Mouse (Mus musculus): ENCODE data around the gene Klk7. TPM values are rescaled to one million over a fixed set of nuclear protein-coding genes. Genes with fewer than 3 reads are reported as not detected.

Klk7 gene
- polyA plus RNA-seq, 1 experiment from 2014 or later = not detected

GRCm38 (mm10) chr7:43854642-43855380, 43.7 kb downstream of the Klk7 start:
- H3K4me1 ChIP-seq (ENCODE audit: control insufficient read depth, insufficient read depth, low read length) = no peaks in the 10 kb centered on the region
- H3K9me3 ChIP-seq (ENCODE audit: control insufficient read depth, low read length) = no peaks in the 10 kb centered on the region
- H3K27me3 ChIP-seq (ENCODE audit: control insufficient read depth, insufficient read depth, low read length) = no peaks in the 10 kb centered on the region
- H3K4me2 ChIP-seq (ENCODE audit: low read depth, low read length) = no peak overlapping the region
- H3K9ac ChIP-seq (replicated peaks; ENCODE audit: low read depth, low read length) = no peak overlapping the region
- H3K4me3 ChIP-seq (ENCODE audit: low read depth, low read length) = no peak overlapping the region
- WGBS = 87% methylated on average over 9 of the region's 9 CpGs
- no peak overlapping the region for H3K27ac ChIP-seq (ENCODE audit: low read depth, low read length)
- no peaks in the 10 kb centered on the region for H3K36me3 ChIP-seq (ENCODE audit: control insufficient read depth, insufficient read depth, low read length)
- ATAC-seq (ENCODE audit: low read depth) = no peak

- H3K9me3 ChIP-seq (ENCODE audit: control insufficient read depth, low read length) = no peaks in the 10 kb centered on the region
- H3K9ac ChIP-seq (replicated peaks; ENCODE audit: low read depth, low read length) = no peak overlapping the region
- no peak overlapping the region for H3K4me2 ChIP-seq (ENCODE audit: low read depth, low read length)
- no peaks in the 10 kb centered on the region for H3K4me1 ChIP-seq (ENCODE audit: control insufficient read depth, insufficient read depth, low read length)
- 82% methylated on average over 3 of the region's 3 CpGs for WGBS
- H3K4me3 ChIP-seq (ENCODE audit: low read depth, low read length) = no peak overlapping the region
- H3K27ac ChIP-seq (ENCODE audit: low read depth, low read length) = no peak overlapping the region
- no peaks in the 10 kb centered on the region for H3K36me3 ChIP-seq (ENCODE audit: control insufficient read depth, insufficient read depth, low read length)
- ATAC-seq (ENCODE audit: low read depth) = no peak
- H3K27me3 ChIP-seq (ENCODE audit: control insufficient read depth, insufficient read depth, low read length) = no peaks in the 10 kb centered on the region
These were observed 44.6 kb downstream of the Klk7 start for GRCm38 (mm10) chr7:43855709-43856108.

GRCm38 (mm10) chr7:43856307-43856706, 45.2 kb downstream of the Klk7 start:
- no peak for ATAC-seq (ENCODE audit: low read depth)

GRCm38 (mm10) chr7:43857501-43857900, 46.4 kb downstream of the Klk7 start:
- WGBS = 91% methylated on average over 12 of the region's 12 CpGs
- no peaks in the 10 kb centered on the region for H3K4me1 ChIP-seq (ENCODE audit: control insufficient read depth, insufficient read depth, low read length)
- H3K9me3 ChIP-seq (ENCODE audit: control insufficient read depth, low read length) = no peaks in the 10 kb centered on the region
- no peak overlapping the region for H3K9ac ChIP-seq (replicated peaks; ENCODE audit: low read depth, low read length)
- no peak overlapping the region for H3K27ac ChIP-seq (ENCODE audit: low read depth, low read length)
- no peaks in the 10 kb centered on the region for H3K36me3 ChIP-seq (ENCODE audit: control insufficient read depth, insufficient read depth, low read length)
- no peak overlapping the region for H3K4me3 ChIP-seq (ENCODE audit: low read depth, low read length)
- ATAC-seq (ENCODE audit: low read depth) = no peak
- no peaks in the 10 kb centered on the region for H3K27me3 ChIP-seq (ENCODE audit: control insufficient read depth, insufficient read depth, low read length)
- H3K4me2 ChIP-seq (ENCODE audit: low read depth, low read length) = no peak overlapping the region

More at GRCm38 (mm10) chr7:43856307-43856706, 45.2 kb downstream of the Klk7 start:
- no peaks in the 10 kb centered on the region for H3K9me3 ChIP-seq (ENCODE audit: control insufficient read depth, low read length)
- no peak overlapping the region for H3K27ac ChIP-seq (ENCODE audit: low read depth, low read length)
- H3K4me2 ChIP-seq (ENCODE audit: low read depth, low read length) = no peak overlapping the region
- no peak overlapping the region for H3K9ac ChIP-seq (replicated peaks; ENCODE audit: low read depth, low read length)
- H3K4me3 ChIP-seq (ENCODE audit: low read depth, low read length) = no peak overlapping the region
- no peaks in the 10 kb centered on the region for H3K27me3 ChIP-seq (ENCODE audit: control insufficient read depth, insufficient read depth, low read length)
- H3K4me1 ChIP-seq (ENCODE audit: control insufficient read depth, insufficient read depth, low read length) = no peaks in the 10 kb centered on the region
- WGBS = 87% methylated on average over 7 of the region's 7 CpGs
- no peaks in the 10 kb centered on the region for H3K36me3 ChIP-seq (ENCODE audit: control insufficient read depth, insufficient read depth, low read length)

- H3K9ac ChIP-seq (replicated peaks; ENCODE audit: low read depth, low read length) = no peak overlapping the region
- no peak for ATAC-seq (ENCODE audit: low read depth)
- H3K4me2 ChIP-seq (ENCODE audit: low read depth, low read length) = no peak overlapping the region
- H3K9me3 ChIP-seq (ENCODE audit: control insufficient read depth, low read length) = no peaks in the 10 kb centered on the region
- WGBS = 33% methylated on average over 8 of the region's 8 CpGs
- no peaks in the 10 kb centered on the region for H3K4me1 ChIP-seq (ENCODE audit: control insufficient read depth, insufficient read depth, low read length)
- H3K4me3 ChIP-seq (ENCODE audit: low read depth, low read length) = no peak overlapping the region
- H3K27ac ChIP-seq (ENCODE audit: low read depth, low read length) = no peak overlapping the region
- H3K36me3 ChIP-seq (ENCODE audit: control insufficient read depth, insufficient read depth, low read length) = no peaks in the 10 kb centered on the region
- no peaks in the 10 kb centered on the region for H3K27me3 ChIP-seq (ENCODE audit: control insufficient read depth, insufficient read depth, low read length)
These were observed 49.3 kb downstream of the Klk7 start for GRCm38 (mm10) chr7:43860411-43860810.

Other genes with a start within 250 kb of the Klk7 start
- gene Zfp658, start 249.0 kb upstream of the Klk7 start, polyA plus RNA-seq (2014; fragmentation: Nextera tagmentation; extraction: Ambion mirVana) = 7.8 and 10.7 TPM in 2 replicates
- 16.5 and 19.8 TPM in 2 replicates for gene Zfp719, start 231.7 kb upstream of the Klk7 start, polyA plus RNA-seq (2014; fragmentation: Nextera tagmentation; extraction: Ambion mirVana)
- gene Zfp819, start 204.1 kb upstream of the Klk7 start, polyA plus RNA-seq (2014; fragmentation: Nextera tagmentation; extraction: Ambion mirVana) = 0.24 and 0.44 TPM in 2 replicates
- 0.13 and 0.20 TPM in 2 replicates for gene Ceacam18, start 176.6 kb upstream of the Klk7 start, polyA plus RNA-seq (2014; fragmentation: Nextera tagmentation; extraction: Ambion mirVana)
- gene Siglece, start 151.1 kb upstream of the Klk7 start, polyA plus RNA-seq (2014; fragmentation: Nextera tagmentation; extraction: Ambion mirVana) = 0.15 and 0.33 TPM in 2 replicates
- 14.4 and 15.0 TPM in 2 replicates for gene Ctu1, start 139.3 kb upstream of the Klk7 start, polyA plus RNA-seq (2014; fragmentation: Nextera tagmentation; extraction: Ambion mirVana)
- not detected in 2 replicates for gene Klk14, start 120.9 kb upstream of the Klk7 start, polyA plus RNA-seq (2014; fragmentation: Nextera tagmentation; extraction: Ambion mirVana)
- 0.11 TPM in 1 of 2 replicates, not detected in the other for gene Klk13, start 98.7 kb upstream of the Klk7 start, polyA plus RNA-seq (2014; fragmentation: Nextera tagmentation; extraction: Ambion mirVana)
- not detected in 2 replicates for gene Klk12, start 42.4 kb upstream of the Klk7 start, polyA plus RNA-seq (2014; fragmentation: Nextera tagmentation; extraction: Ambion mirVana)
- not detected in 2 replicates for gene Klk11, start 36.7 kb upstream of the Klk7 start, polyA plus RNA-seq (2014; fragmentation: Nextera tagmentation; extraction: Ambion mirVana)
- gene Klk10, start 30.3 kb upstream of the Klk7 start, polyA plus RNA-seq (2014; fragmentation: Nextera tagmentation; extraction: Ambion mirVana) = not detected in 2 replicates
- gene Klk9, start 19.4 kb upstream of the Klk7 start, polyA plus RNA-seq (2014; fragmentation: Nextera tagmentation; extraction: Ambion mirVana) = not detected in 2 replicates
- gene Klk8, start 13.7 kb upstream of the Klk7 start, polyA plus RNA-seq (2014; fragmentation: Nextera tagmentation; extraction: Ambion mirVana) = 7.6 and 8.6 TPM in 2 replicates
- gene Klk6, start 13.2 kb downstream of the Klk7 start, polyA plus RNA-seq (2014; fragmentation: Nextera tagmentation; extraction: Ambion mirVana) = not detected in 2 replicates
- not detected in 2 replicates for gene Klk5, start 30.7 kb downstream of the Klk7 start, polyA plus RNA-seq (2014; fragmentation: Nextera tagmentation; extraction: Ambion mirVana)
- 0.50 and 0.66 TPM in 2 replicates for gene Klk4, start 69.9 kb downstream of the Klk7 start, polyA plus RNA-seq (2014; fragmentation: Nextera tagmentation; extraction: Ambion mirVana)
- not detected in 2 replicates for gene Klk15, start 122.4 kb downstream of the Klk7 start, polyA plus RNA-seq (2014; fragmentation: Nextera tagmentation; extraction: Ambion mirVana)
- gene Klk1b8, start 139.4 kb downstream of the Klk7 start, polyA plus RNA-seq (2014; fragmentation: Nextera tagmentation; extraction: Ambion mirVana) = not detected in 2 replicates
- gene Klk1b1, start 155.5 kb downstream of the Klk7 start, polyA plus RNA-seq (2014; fragmentation: Nextera tagmentation; extraction: Ambion mirVana) = not detected in 2 replicates
- gene Klk1b9, start 164.8 kb downstream of the Klk7 start, polyA plus RNA-seq (2014; fragmentation: Nextera tagmentation; extraction: Ambion mirVana) = not detected in 2 replicates
- not detected in 2 replicates for gene Klk1b11, start 184.6 kb downstream of the Klk7 start, polyA plus RNA-seq (2014; fragmentation: Nextera tagmentation; extraction: Ambion mirVana)
- gene Klk1b26, start 200.9 kb downstream of the Klk7 start, polyA plus RNA-seq (2014; fragmentation: Nextera tagmentation; extraction: Ambion mirVana) = not detected in 2 replicates
- gene Klk1b27, start 241.0 kb downstream of the Klk7 start, polyA plus RNA-seq (2014; fragmentation: Nextera tagmentation; extraction: Ambion mirVana) = not detected in 2 replicates